Mouse (Mus musculus): ENCODE measurements around the gene Rcor3. TPM values are rescaled to one million over a fixed set of nuclear protein-coding genes. Genes with fewer than 3 reads are reported as not detected.

Gene Rcor3
- polyA plus RNA-seq (2015; fragmentation: Nextera tagmentation; extraction: Ambion mirVana) = 35.8 and 37.4 TPM in 2 replicates

- H3K27me3 ChIP-seq (replicated peaks) = no peaks in the 10 kb centered on the region
- WGBS = under 1% methylated on average over 59 of the region's 88 CpGs
- peaks cover 22% of the 10 kb centered on the region for H3K4me1 ChIP-seq
- ATAC-seq (replicated peaks) = peak; percentile 91
- H3K9ac ChIP-seq = peak within 1 kb of the TSS; percentile 98
- no peaks in the 10 kb centered on the region for H3K9me3 ChIP-seq
- H3K4me2 ChIP-seq = peak within 1 kb of the TSS; percentile 73
- peak within 1 kb of the TSS; percentile 99 for H3K27ac ChIP-seq
- H3K4me3 ChIP-seq = peak within 1 kb of the TSS; percentile 90
- H3K36me3 ChIP-seq (replicated peaks) = no peaks in the 10 kb centered on the region; the same call in 1 of the 2 replicates
Measured at GRCm38 (mm10) chr1:192137926-192138910, at the start of gene Rcor3. TSS of gene Rcor3 (minus strand) at chr1:192138062.

GRCm38 (mm10) chr1:192181696-192182257 lies 43.9 kb upstream of the Rcor3 start:
- no peak overlapping the region for H3K4me2 ChIP-seq
- H3K9ac ChIP-seq = no peak overlapping the region
- 87% methylated on average over 4 of the region's 4 CpGs for WGBS
- no peaks in the 10 kb centered on the region for H3K27me3 ChIP-seq (replicated peaks)
- no peak overlapping the region for H3K4me3 ChIP-seq
- H3K27ac ChIP-seq = no peak overlapping the region
- no peaks in the 10 kb centered on the region for H3K9me3 ChIP-seq
- ATAC-seq (replicated peaks) = no peak
- no peaks in the 10 kb centered on the region for H3K36me3 ChIP-seq (replicated peaks)
- no peaks in the 10 kb centered on the region for H3K4me1 ChIP-seq

- Histone ChIP-seq H3K36me3 (replicated peaks) (no peaks in the 10 kb centered on the region), H3K4me2 (no peak overlapping the region), H3K27me3 (replicated peaks) (no peaks in the 10 kb centered on the region), H3K4me1 (no peaks in the 10 kb centered on the region), H3K9me3 (no peaks in the 10 kb centered on the region), H3K9ac (no peak overlapping the region), H3K4me3 (no peak overlapping the region), H3K27ac (no peak overlapping the region)
- no peak for ATAC-seq (replicated peaks)
- WGBS = 79% methylated on average over 3 of the region's 3 CpGs
Measured at GRCm38 (mm10) chr1:192179877-192180276, 42.0 kb upstream of the Rcor3 start.

GRCm38 (mm10) chr1:192171477-192171876 lies 33.6 kb upstream of the Rcor3 start:
- Histone ChIP-seq H3K9me3 (no peaks in the 10 kb centered on the region), H3K36me3 (replicated peaks) (no peaks in the 10 kb centered on the region), H3K4me2 (no peak overlapping the region), H3K4me3 (no peak overlapping the region), H3K27ac (no peak overlapping the region), H3K27me3 (replicated peaks) (no peaks in the 10 kb centered on the region), H3K4me1 (no peaks in the 10 kb centered on the region), H3K9ac (no peak overlapping the region)
- WGBS = 91% methylated on average over 3 of the region's 3 CpGs
- ATAC-seq (replicated peaks) = no peak

GRCm38 (mm10) chr1:192151179-192151578 lies 13.3 kb upstream of the Rcor3 start:
- WGBS = 89% methylated on average over 4 of the region's 4 CpGs
- Histone ChIP-seq H3K27me3 (replicated peaks) (no peaks in the 10 kb centered on the region), H3K4me3 (no peak overlapping the region), H3K9me3 (no peaks in the 10 kb centered on the region), H3K4me1 (no peaks in the 10 kb centered on the region), H3K4me2 (no peak overlapping the region), H3K9ac (no peak overlapping the region), H3K27ac (no peak overlapping the region), H3K36me3 (replicated peaks) (no peaks in the 10 kb centered on the region)
- ATAC-seq (replicated peaks) = no peak

GRCm38 (mm10) chr1:192140313-192140712 lies 2.5 kb upstream of the Rcor3 start:
- WGBS = 94% methylated on average over 2 of the region's 2 CpGs
- Histone ChIP-seq H3K27ac (no peak overlapping the region), H3K36me3 (replicated peaks) (no peaks in the 10 kb centered on the region), H3K4me1 (peaks cover 19% of the 10 kb centered on the region), H3K27me3 (replicated peaks) (no peaks in the 10 kb centered on the region), H3K4me2 (no peak overlapping the region), H3K4me3 (no peak overlapping the region), H3K9ac (no peak overlapping the region), H3K9me3 (no peaks in the 10 kb centered on the region)
- no peak for ATAC-seq (replicated peaks)

- Histone ChIP-seq H3K27me3 (replicated peaks) (no peaks in the 10 kb centered on the region), H3K4me3 (peak overlapping the region; percentile 90), H3K9me3 (no peaks in the 10 kb centered on the region), H3K36me3 (replicated peaks) (no peaks in the 10 kb centered on the region; the same call in 1 of the 2 replicates), H3K4me2 (peak overlapping the region; percentile 73), H3K27ac (peak overlapping the region; percentile 99), H3K9ac (peak overlapping the region; percentile 98), H3K4me1 (peaks cover 22% of the 10 kb centered on the region)
- peak; percentile 46 for ATAC-seq (replicated peaks)
- under 1% methylated on average over 55 of the region's 61 CpGs for WGBS
Measured at GRCm38 (mm10) chr1:192137291-192137925, 454 bp downstream of the Rcor3 start.

- Histone ChIP-seq H3K4me3 (peak overlapping the region; percentile 90), H3K9ac (peak overlapping the region; percentile 98), H3K4me2 (peak overlapping the region; percentile 73), H3K36me3 (replicated peaks) (no peaks in the 10 kb centered on the region; the same call in 1 of the 2 replicates), H3K9me3 (no peaks in the 10 kb centered on the region), H3K27ac (peak overlapping the region; percentile 99), H3K4me1 (peaks cover 22% of the 10 kb centered on the region), H3K27me3 (replicated peaks) (no peaks in the 10 kb centered on the region)
- ATAC-seq (replicated peaks) = peak; percentile 84
- WGBS = under 1% methylated on average over 55 of the region's 55 CpGs
Measured at GRCm38 (mm10) chr1:192136561-192137290, 1.1 kb downstream of the Rcor3 start.

- no peaks in the 10 kb centered on the region for H3K27me3 ChIP-seq (replicated peaks)
- H3K4me1 ChIP-seq = peaks cover 1% of the 10 kb centered on the region
- no peak for ATAC-seq (replicated peaks)
- H3K36me3 ChIP-seq (replicated peaks) = peaks cover 2% of the 10 kb centered on the region; the same call in 1 of the 2 replicates
- no peak overlapping the region for H3K4me3 ChIP-seq
- no peak overlapping the region for H3K4me2 ChIP-seq
- WGBS = 97% methylated on average over 1 of the region's 1 CpGs
- no peaks in the 10 kb centered on the region for H3K9me3 ChIP-seq
- H3K9ac ChIP-seq = no peak overlapping the region
- H3K27ac ChIP-seq = no peak overlapping the region
Measured at GRCm38 (mm10) chr1:192130202-192130601, 7.7 kb downstream of the Rcor3 start.

- WGBS = 94% methylated on average over 8 of the region's 8 CpGs
- Histone ChIP-seq H3K9ac (no peak overlapping the region), H3K27me3 (replicated peaks) (no peaks in the 10 kb centered on the region), H3K36me3 (replicated peaks) (peaks cover 10% of the 10 kb centered on the region), H3K4me1 (no peaks in the 10 kb centered on the region), H3K27ac (no peak overlapping the region), H3K4me2 (no peak overlapping the region), H3K9me3 (no peaks in the 10 kb centered on the region), H3K4me3 (no peak overlapping the region)
- ATAC-seq (replicated peaks) = no peak
Measured at GRCm38 (mm10) chr1:192128343-192128742, 9.5 kb downstream of the Rcor3 start.

GRCm38 (mm10) chr1:192125761-192126160 lies 12.1 kb downstream of the Rcor3 start:
- ATAC-seq (replicated peaks) = no peak
- Histone ChIP-seq H3K27ac (no peak overlapping the region), H3K27me3 (replicated peaks) (no peaks in the 10 kb centered on the region), H3K4me3 (no peak overlapping the region), H3K9me3 (no peaks in the 10 kb centered on the region), H3K4me1 (no peaks in the 10 kb centered on the region), H3K36me3 (replicated peaks) (peaks cover 25% of the 10 kb centered on the region), H3K4me2 (no peak overlapping the region), H3K9ac (no peak overlapping the region)
- 93% methylated on average over 6 of the region's 6 CpGs for WGBS
